Mouse (Mus musculus) hindbrain, embryonic 14.5 days (tissue): ENCODE data around the gene Hes6. TPM values are rescaled to one million over a fixed set of nuclear protein-coding genes. Genes with fewer than 3 reads are reported as not detected.

Experiments used
- ATAC-seq: fragments of 200-750 bp; cut with Nextera tagmentation; 2 replicates; pipeline ENCODE4 v1.8.0; 2017; ENCODE audit warnings: moderate number of reproducible peaks, mild to moderate bottlenecking, moderate TSS enrichment, moderate library complexity; ENCODE audit not compliant: low FRiP score
- DNase-seq: peaks from one replicate; pipeline ENCODE4 v3.0.0-alpha.2; 2015; ENCODE audit warnings: low spot score
- H3K27ac ChIP-seq: fragments of 300-500 bp; sonication (generic); 2 replicates; pipeline ENCODE4 v1.5.1; 2014; ENCODE audit warnings: mild to moderate bottlenecking, moderate library complexity
- H3K27me3 ChIP-seq: fragments of 300-500 bp; sonication (generic); 2 replicates; pipeline ENCODE4 v1.6.1; 2014; ENCODE audit warnings: mild to moderate bottlenecking, low read length, mixed read lengths; ENCODE audit not compliant: control insufficient read depth, insufficient read depth
- H3K36me3 ChIP-seq: fragments of 300-500 bp; sonication (generic); replicated peaks from 2 replicates; pipeline ENCODE4 v1.6.1; 2014; ENCODE audit not compliant: control insufficient read depth, insufficient read depth
- H3K4me1 ChIP-seq: fragments of 300-500 bp; sonication (generic); replicated peaks from 2 replicates; pipeline ENCODE4 v1.6.1; 2014; ENCODE audit warnings: antibody characterized with exemption, low read length, mixed read lengths; ENCODE audit not compliant: control insufficient read depth, insufficient read depth
- H3K4me2 ChIP-seq: fragments of 300-500 bp; sonication (generic); replicated peaks from 2 replicates; pipeline ENCODE4 v1.6.1; 2014; ENCODE audit warnings: mild to moderate bottlenecking, moderate library complexity
- H3K4me3 ChIP-seq: fragments of 300-500 bp; sonication (generic); replicated peaks from 2 replicates; pipeline ENCODE4 v1.5.1; 2014; ENCODE audit warnings: mild to moderate bottlenecking, low read length
- H3K9ac ChIP-seq: fragments of 300-500 bp; sonication (generic); 2 replicates; pipeline ENCODE4 v1.6.1; 2014
- H3K9me3 ChIP-seq: fragments of 300-500 bp; sonication (generic); 2 replicates; pipeline ENCODE4 v1.6.1; 2016; ENCODE audit warnings: low read length; ENCODE audit not compliant: control insufficient read depth
- whole genome bisulfite sequencing: fragments of 180-500 bp; shearing (Covaris S2); extraction: QIAGEN DNeasy Blood & Tissue Kit; methylation state at CpG from one replicate; pipeline ENCODE4 v1.1.7; 2014; 5-methylcytosine and 5-hydroxymethylcytosine counted together
- polyA plus RNA-seq: library from polyadenylated mRNA; unstranded; fragments of >200 nt; fragmentation: Nextera tagmentation; extraction: Ambion mirVana; gene quantifications from 2 replicates; pipeline ENCODE4 v1.2.1, GENCODE M21; 2014

The Hes6 gene
- polyA plus RNA-seq, 1 experiment from 2014 or later, result 125 TPM

DNA sequence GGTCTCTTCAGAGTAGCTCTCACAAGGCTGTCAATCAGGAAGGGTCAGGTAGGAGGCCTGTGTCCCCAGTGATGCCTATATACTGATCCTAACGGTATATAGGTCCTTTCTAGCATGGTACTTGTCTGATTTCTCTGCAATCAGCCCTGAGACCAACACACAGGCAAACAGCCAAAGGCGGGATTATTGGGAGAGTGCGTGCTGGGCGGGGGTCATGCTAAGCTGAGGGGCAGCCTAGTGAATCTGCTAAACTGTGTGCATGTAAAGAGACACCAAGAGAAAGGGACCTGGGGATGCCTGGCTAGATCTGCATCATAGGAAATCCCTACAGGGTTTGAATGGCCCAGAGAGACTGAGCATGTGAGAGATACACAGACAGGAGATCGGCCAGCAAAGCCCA lies 1.5 kb upstream of the Hes6 start:
- peaks cover 15% of the 10 kb centered on the region for H3K36me3 ChIP-seq
- ATAC-seq (no peak), DNase-seq (no peak)
- peak overlapping the region; percentile 89 for H3K27ac ChIP-seq
- 46% methylated on average over 5 of the region's 5 CpGs for WGBS
- no peaks in the 10 kb centered on the region for H3K9me3 ChIP-seq
- H3K9ac ChIP-seq, result peak overlapping the region; percentile 63; the same call in 1 of the 2 replicates
- H3K4me2 ChIP-seq, result 0 out of 2 replicates have a peak overlapping the region, but pooled peaks have one; percentile 95
- H3K27me3 ChIP-seq, result no peaks in the 10 kb centered on the region
- no peak overlapping the region for H3K4me3 ChIP-seq
- peaks cover 33% of the 10 kb centered on the region for H3K4me1 ChIP-seq

DNA sequence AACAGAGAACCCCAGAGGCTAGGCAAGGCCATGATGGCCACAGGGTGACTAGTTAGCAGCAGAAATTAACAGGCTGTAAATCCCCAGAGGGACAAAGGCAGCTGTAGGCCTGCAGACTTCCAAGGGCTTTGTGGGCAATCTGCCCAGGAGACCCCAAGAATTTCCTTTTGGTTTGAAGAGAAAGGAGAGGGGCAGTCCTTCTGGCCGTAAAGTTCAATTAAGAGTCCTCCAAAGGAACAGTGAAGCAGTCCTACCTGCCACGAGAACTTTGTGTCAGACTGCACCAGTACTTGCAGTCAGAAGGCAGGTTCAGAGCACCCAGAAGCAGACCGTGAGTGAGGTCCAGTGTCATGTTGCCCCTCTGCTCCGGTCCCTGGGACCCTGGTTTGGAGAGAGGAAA lies 1.1 kb upstream of the Hes6 start:
- DNase-seq, result no peak
- Histone ChIP-seq H3K4me2 (peak overlapping the region; percentile 95; the same call in 1 of the 2 replicates), H3K36me3 (peaks cover 10% of the 10 kb centered on the region), H3K27ac (peak overlapping the region; percentile 89), H3K4me3 (no peak overlapping the region), H3K4me1 (peaks cover 33% of the 10 kb centered on the region), H3K27me3 (no peaks in the 10 kb centered on the region), H3K9me3 (no peaks in the 10 kb centered on the region), H3K9ac (peak overlapping the region; percentile 63; the same call in 1 of the 2 replicates)
- 40% methylated on average over 4 of the region's 4 CpGs for WGBS
- ATAC-seq, result no peak

DNA sequence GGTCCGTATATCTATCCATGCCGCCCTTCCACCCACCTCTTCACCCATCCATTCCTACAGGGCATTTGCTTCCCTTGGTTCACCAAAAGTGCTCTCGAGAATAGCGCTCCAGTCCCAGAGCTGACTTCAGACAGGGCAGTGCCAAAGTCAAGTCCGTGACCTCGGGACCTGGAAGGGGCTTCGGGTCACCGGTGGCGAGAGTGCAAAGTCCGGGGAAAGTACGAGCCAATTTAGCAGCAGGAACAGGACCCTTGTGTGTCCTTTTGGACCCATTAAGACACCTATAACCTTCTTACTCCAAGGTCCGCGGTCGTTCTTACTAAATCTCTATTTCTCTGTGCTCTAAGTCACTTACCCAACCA lies 321 bp downstream of the Hes6 start:
- DNase-seq, result peak; percentile 54
- Histone ChIP-seq H3K9me3 (no peaks in the 10 kb centered on the region), H3K36me3 (peaks cover 7% of the 10 kb centered on the region; the same call in 1 of the 2 replicates), H3K4me2 (peak overlapping the region; percentile 95), H3K27ac (peak overlapping the region; percentile 89), H3K4me1 (peaks cover 33% of the 10 kb centered on the region), H3K9ac (peak overlapping the region; percentile 63), H3K4me3 (peak overlapping the region; percentile 79), H3K27me3 (no peaks in the 10 kb centered on the region)
- ATAC-seq, result no peak
- WGBS, result under 1% methylated on average over 14 of the region's 14 CpGs

DNA sequence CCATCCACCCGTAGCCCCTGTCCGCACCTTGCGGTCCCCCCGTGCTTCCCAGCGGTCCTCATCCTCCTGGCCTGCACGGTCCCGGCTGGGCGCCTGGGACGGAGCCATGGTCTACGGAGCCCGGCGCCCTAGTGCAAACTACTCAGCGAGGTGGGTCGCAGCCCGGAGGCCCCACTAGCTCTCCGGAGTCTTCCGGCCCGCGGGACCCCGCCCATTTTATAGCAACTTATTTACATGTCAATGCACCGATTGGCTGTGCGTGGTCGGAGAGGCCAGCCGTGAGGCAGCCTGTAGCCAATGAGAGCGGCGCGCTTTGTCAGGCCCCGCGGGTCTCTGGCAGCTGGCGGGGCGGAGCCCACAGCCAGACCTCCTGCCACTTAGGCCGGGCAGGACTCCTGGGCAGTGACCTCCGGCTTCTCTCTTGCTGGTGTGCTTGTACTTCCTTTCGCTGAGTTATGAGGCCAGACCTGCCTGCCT lies 770 bp downstream of the Hes6 start:
- Histone ChIP-seq H3K4me3 (peak overlapping the region; percentile 79), H3K36me3 (peaks cover 7% of the 10 kb centered on the region; the same call in 1 of the 2 replicates), H3K9ac (peak overlapping the region; percentile 92), H3K4me1 (peaks cover 33% of the 10 kb centered on the region), H3K27ac (peak overlapping the region; percentile 89), H3K9me3 (no peaks in the 10 kb centered on the region), H3K4me2 (peak overlapping the region; percentile 95), H3K27me3 (no peaks in the 10 kb centered on the region)
- peak; percentile 92 for ATAC-seq
- under 1% methylated on average over 34 of the region's 34 CpGs for WGBS
- DNase-seq, result peak; percentile 93

DNA sequence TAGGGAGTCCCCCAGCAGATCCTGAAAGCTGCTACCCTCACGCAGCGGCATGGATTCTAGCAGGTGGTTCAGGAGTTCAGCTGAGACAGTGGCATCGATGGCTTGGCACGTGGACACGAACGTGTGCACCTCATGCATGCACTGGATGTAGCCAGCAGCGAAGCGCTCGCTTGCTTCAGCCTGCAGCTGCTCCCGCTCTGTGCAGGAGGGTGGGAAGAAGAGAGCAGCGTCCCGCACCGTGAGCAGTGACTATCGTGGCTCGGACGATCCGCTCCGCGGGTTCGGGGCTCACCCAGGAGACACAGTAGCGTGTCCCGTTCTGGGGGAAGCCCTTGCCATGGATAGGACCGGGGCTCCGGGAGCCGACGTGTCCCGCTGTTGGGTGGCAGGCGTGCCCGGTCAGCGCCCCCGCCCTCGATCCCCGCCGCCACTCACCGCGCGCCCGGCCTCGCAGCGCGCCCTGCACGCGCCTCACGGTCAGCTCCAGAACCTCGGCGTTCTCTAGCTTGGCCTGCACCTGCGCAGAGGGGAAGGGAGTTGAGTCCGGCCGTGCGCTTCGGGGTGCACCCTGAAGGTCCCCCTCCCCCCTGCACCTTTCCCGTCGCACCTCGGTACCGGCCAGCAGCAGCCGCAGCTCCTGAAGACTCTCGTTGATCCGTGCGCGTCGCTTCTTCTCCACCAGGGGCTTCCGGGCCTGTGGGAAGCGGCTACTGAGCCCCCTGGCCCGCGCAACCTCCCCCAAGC lies 1.4 kb downstream of the Hes6 start:
- peaks cover 7% of the 10 kb centered on the region; the same call in 1 of the 2 replicates for H3K36me3 ChIP-seq

DNA sequence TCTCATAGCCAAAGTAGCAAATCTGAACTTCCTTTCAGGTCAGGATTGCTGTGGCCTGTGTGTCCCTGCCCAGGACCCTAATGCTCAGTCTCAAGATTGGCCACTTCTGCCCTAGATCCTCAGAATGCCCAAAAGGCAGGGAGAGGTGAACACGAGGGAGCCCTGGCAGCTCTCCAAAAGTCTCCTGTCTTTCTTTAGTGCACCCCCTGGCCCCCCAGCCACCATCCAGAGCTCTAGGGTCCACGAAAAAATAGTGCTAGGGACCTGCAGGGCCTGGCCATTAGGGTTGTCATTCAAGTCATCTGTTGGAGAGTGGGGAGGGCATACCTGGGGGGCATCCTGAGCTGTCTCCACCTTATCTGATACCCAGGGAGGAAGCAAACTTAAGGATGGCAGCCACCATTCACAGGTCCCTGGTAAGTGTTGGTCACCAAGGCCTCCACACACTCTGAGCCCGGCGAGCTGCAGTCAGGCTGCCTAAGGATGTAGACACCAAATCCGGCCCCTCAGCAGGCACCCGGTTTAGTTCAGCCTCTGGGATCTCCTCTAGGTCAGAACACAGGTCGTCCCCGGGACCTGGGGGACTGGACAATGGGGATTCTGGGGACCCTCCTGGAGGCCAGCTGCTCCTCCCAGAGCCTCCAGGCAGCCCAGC lies 2.1 kb downstream of the Hes6 start:
- ATAC-seq (no peak), DNase-seq (no peak)
- peaks cover 33% of the 10 kb centered on the region for H3K4me1 ChIP-seq
- H3K36me3 ChIP-seq, result peaks cover 3% of the 10 kb centered on the region; the same call in 1 of the 2 replicates
- peak overlapping the region; percentile 79 for H3K4me3 ChIP-seq
- no peaks in the 10 kb centered on the region for H3K27me3 ChIP-seq
- no peaks in the 10 kb centered on the region for H3K9me3 ChIP-seq
- H3K27ac ChIP-seq, result peak overlapping the region; percentile 89; the same call in 1 of the 2 replicates
- WGBS, result 42% methylated on average over 8 of the region's 8 CpGs
- peak overlapping the region; percentile 92 for H3K9ac ChIP-seq
- H3K4me2 ChIP-seq, result peak overlapping the region; percentile 95

More for the DNA sequence above, 1.4 kb downstream of the Hes6 start:
- ATAC-seq (peak; percentile 1), DNase-seq (no peak)
- Histone ChIP-seq H3K9ac (peak overlapping the region; percentile 92), H3K4me3 (peak overlapping the region; percentile 79), H3K27ac (peak overlapping the region; percentile 89), H3K4me2 (peak overlapping the region; percentile 95), H3K9me3 (no peaks in the 10 kb centered on the region), H3K4me1 (peaks cover 33% of the 10 kb centered on the region), H3K27me3 (no peaks in the 10 kb centered on the region)
- 2% methylated on average over 63 of the region's 65 CpGs for WGBS

DNA sequence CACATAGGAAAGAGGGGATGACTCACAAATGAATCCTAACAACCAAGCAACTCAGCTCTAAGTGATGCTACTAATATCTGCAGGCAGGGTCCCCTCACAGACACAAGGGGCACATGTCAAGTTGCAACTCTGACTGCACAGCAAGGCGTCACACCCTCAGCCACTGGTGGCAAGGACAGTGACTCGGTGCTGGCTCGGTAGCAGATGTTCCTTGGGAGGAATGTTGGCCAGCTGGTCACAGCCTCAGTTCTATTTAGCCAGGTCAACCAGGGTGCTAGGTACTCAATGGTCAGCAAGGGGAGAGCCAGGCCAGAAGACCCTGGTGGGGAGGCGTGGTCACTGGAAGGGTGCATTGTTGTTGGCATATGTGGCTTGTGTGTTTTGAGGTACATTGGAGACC lies 6.0 kb downstream of the Hes6 start:
- Histone ChIP-seq H3K27ac (no peak overlapping the region), H3K4me2 (no peak overlapping the region), H3K4me3 (no peak overlapping the region), H3K4me1 (peaks cover 11% of the 10 kb centered on the region), H3K27me3 (no peaks in the 10 kb centered on the region), H3K9ac (no peak overlapping the region), H3K36me3 (no peaks in the 10 kb centered on the region), H3K9me3 (no peaks in the 10 kb centered on the region)
- no peak for DNase-seq
- 81% methylated on average over 4 of the region's 4 CpGs for WGBS
- ATAC-seq, result no peak

DNA sequence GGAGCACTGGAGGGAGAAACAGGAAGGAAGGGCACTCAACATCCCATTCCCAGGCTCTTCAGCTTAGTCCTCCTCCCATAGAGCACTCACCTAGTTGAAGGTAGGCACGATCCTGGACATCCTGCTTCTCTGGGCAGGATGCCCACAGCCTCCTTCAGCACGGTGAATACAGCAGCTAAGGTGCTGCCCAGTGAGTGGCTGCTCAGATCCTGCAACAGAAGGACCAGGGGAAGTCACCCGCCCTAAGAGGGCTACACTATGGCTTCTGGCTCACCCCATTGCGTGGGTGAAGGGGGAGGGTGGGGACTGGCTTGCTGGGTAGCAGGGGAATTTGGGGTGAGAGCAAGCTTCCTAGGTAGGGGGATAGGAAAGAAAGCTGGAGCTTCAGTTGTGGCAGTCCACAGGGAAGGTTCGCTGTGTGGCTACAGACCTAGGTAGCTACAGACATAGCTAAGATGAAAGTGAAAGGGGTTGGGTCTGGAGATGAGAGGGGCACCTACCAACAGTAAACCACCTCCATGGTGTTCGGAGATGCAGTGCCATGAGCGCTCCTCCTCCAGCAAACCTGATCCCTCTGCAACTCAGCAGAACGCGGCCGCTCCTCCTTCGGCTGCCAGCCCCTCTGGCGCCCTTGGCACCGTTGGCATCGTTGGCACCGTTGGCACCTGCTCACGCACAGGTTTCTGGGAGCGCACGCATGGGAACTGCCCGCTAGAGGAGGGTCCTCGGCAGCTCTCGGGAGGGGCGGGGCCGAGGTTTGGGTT lies 8.2 kb downstream of the Hes6 start:
- no peak overlapping the region for H3K4me2 ChIP-seq
- DNase-seq (no peak), ATAC-seq (no peak)
- H3K27me3 ChIP-seq, result no peaks in the 10 kb centered on the region
- H3K27ac ChIP-seq, result no peak overlapping the region
- no peak overlapping the region for H3K9ac ChIP-seq
- H3K4me3 ChIP-seq, result no peak overlapping the region
- no peaks in the 10 kb centered on the region for H3K9me3 ChIP-seq
- H3K36me3 ChIP-seq, result no peaks in the 10 kb centered on the region
- WGBS, result 59% methylated on average over 23 of the region's 23 CpGs
- H3K4me1 ChIP-seq, result no peaks in the 10 kb centered on the region

DNA sequence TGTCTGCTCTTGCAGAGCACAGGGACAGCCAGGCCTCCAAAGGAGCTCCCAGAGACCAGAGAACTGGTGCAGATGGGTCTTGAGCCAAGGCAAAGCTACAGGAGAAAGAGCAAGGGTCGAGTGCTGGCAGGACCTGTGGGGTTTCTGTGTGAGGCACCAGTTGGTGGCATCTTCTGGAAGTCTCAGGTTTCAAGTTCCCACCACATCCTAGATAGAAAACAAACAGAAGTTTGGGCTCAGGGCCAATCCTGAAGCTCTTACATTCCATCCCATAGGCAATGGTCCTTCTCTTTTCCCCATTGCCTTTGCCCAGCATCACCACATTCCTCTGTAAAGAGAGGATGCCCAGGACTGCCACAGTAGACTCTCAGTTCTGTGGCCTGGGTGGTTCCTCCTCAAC lies 8.9 kb downstream of the Hes6 start:
- ATAC-seq (no peak), DNase-seq (no peak)
- no peak overlapping the region for H3K27ac ChIP-seq
- no peak overlapping the region for H3K9ac ChIP-seq
- H3K36me3 ChIP-seq, result no peaks in the 10 kb centered on the region
- no peaks in the 10 kb centered on the region for H3K9me3 ChIP-seq
- H3K27me3 ChIP-seq, result no peaks in the 10 kb centered on the region
- WGBS, result 25% methylated on average over 1 of the region's 1 CpGs
- no peak overlapping the region for H3K4me3 ChIP-seq
- H3K4me1 ChIP-seq, result no peaks in the 10 kb centered on the region
- H3K4me2 ChIP-seq, result no peak overlapping the region
